Mouse (Mus musculus) bone marrow, adult 2 months (tissue): Measurements from ENCODE around the gene Apln. TPM values are rescaled to one million over a fixed set of nuclear protein-coding genes. Genes with fewer than 3 reads are reported as not detected.

ENCODE experiments used
- H3K27ac ChIP-seq: fragments of 200-500 bp; 2 replicates; pipeline ENCODE4 v1.5.1; 2012; ENCODE audit warnings: low read depth, mild to moderate bottlenecking, control low read depth, inconsistent platforms, low read length; ENCODE audit not compliant: control insufficient read depth, poor library complexity, insufficient read depth
- H3K4me1 ChIP-seq: fragments of 200-500 bp; 2 replicates; pipeline ENCODE4 v1.6.1; 2011; ENCODE audit warnings: low read length; ENCODE audit not compliant: control insufficient read depth, insufficient read depth
- H3K4me3 ChIP-seq: fragments of 200-500 bp; replicated peaks from 2 replicates; pipeline ENCODE3; 2011; ENCODE audit warnings: mild to moderate bottlenecking, low read depth, low read length, control low read depth; ENCODE audit not compliant: control insufficient read depth
- CTCF ChIP-seq: fragments of 200-500 bp; IDR thresholded peaks from 2 replicates; pipeline ENCODE4 v1.5.1; 2011; ENCODE audit warnings: low read length, control low read depth; ENCODE audit not compliant: control insufficient read depth, insufficient read depth
- POLR2A ChIP-seq: fragments of 200-500 bp; IDR thresholded peaks from 2 replicates; pipeline ENCODE4 v1.6.1; 2011; ENCODE audit warnings: low read depth, mild to moderate bottlenecking, control low read depth, low read length, borderline replicate concordance; ENCODE audit not compliant: control insufficient read depth
- WGBS: fragments of 180-500 bp; shearing (Covaris S2); methylation state at CpG from one replicate; pipeline ENCODE4 v1.1.7; 2018; 5-methylcytosine and 5-hydroxymethylcytosine counted together
- polyA plus RNA-seq: library from polyadenylated mRNA; stranded (reverse); fragments of >200 nt; gene quantifications from 2 replicates; pipeline ENCODE4 v1.2.4, GENCODE M21; 2011; ENCODE audit warnings: low replicate concordance; ENCODE audit not compliant: missing spikeins, insufficient read depth, insufficient read length

The Apln gene
- polyA plus RNA-seq, 1 experiment: not detected

GRCm38 (mm10) chrX:48062481-48062880 lies 27.8 kb upstream of the Apln start:
- Histone ChIP-seq H3K4me1 (no peaks in the 10 kb centered on the region), H3K4me3 (no peak overlapping the region), H3K27ac (no peak overlapping the region)
- WGBS: 88% methylated on average over 4 of the region's 4 CpGs
- TF ChIP-seq POLR2A (no peak), CTCF (no peak)

GRCm38 (mm10) chrX:48054186-48055015 lies 19.7 kb upstream of the Apln start:
- Histone ChIP-seq H3K4me3 (peak overlapping the region; percentile 75), H3K27ac (peak overlapping the region; percentile 27; the same call in 1 of the 2 replicates), H3K4me1 (no peaks in the 10 kb centered on the region)
- TF ChIP-seq POLR2A (no peak), CTCF (no peak)
- WGBS: 18% methylated on average over 31 of the region's 31 CpGs

- TF ChIP-seq POLR2A (no peak), CTCF (no peak)
- Histone ChIP-seq H3K4me1 (no peaks in the 10 kb centered on the region), H3K4me3 (no peak overlapping the region), H3K27ac (no peak overlapping the region)
- WGBS: 50% methylated on average over 3 of the region's 3 CpGs
Observed at GRCm38 (mm10) chrX:48053743-48054142, 19.1 kb upstream of the Apln start.

GRCm38 (mm10) chrX:48046315-48046714 lies 11.7 kb upstream of the Apln start:
- Histone ChIP-seq H3K27ac (no peak overlapping the region), H3K4me3 (no peak overlapping the region), H3K4me1 (no peaks in the 10 kb centered on the region)
- WGBS: 86% methylated on average over 2 of the region's 2 CpGs
- TF ChIP-seq POLR2A: no peak
- TF ChIP-seq CTCF: no peak

GRCm38 (mm10) chrX:48044261-48044660 lies 9.6 kb upstream of the Apln start:
- no peak for TF ChIP-seq POLR2A
- TF ChIP-seq CTCF: no peak
- Histone ChIP-seq H3K4me1 (no peaks in the 10 kb centered on the region), H3K4me3 (no peak overlapping the region), H3K27ac (no peak overlapping the region)
- WGBS: 73% methylated on average over 1 of the region's 1 CpGs

- Histone ChIP-seq H3K27ac (no peak overlapping the region), H3K4me1 (no peaks in the 10 kb centered on the region), H3K4me3 (no peak overlapping the region)
- WGBS: 37% methylated on average over 4 of the region's 4 CpGs
- TF ChIP-seq CTCF (no peak), POLR2A (no peak)
Observed at GRCm38 (mm10) chrX:48042748-48043147, 8.1 kb upstream of the Apln start.

- Histone ChIP-seq H3K4me1 (no peaks in the 10 kb centered on the region), H3K4me3 (no peak overlapping the region), H3K27ac (no peak overlapping the region)
- WGBS: 73% methylated on average over 3 of the region's 3 CpGs
- no peak for TF ChIP-seq CTCF
- TF ChIP-seq POLR2A: no peak
Observed at GRCm38 (mm10) chrX:48040379-48040778, 5.7 kb upstream of the Apln start.

- WGBS: 31% methylated on average over 11 of the region's 11 CpGs
- Histone ChIP-seq H3K27ac (no peak overlapping the region), H3K4me1 (no peaks in the 10 kb centered on the region), H3K4me3 (no peak overlapping the region)
- TF ChIP-seq CTCF (no peak), POLR2A (no peak)
Observed at GRCm38 (mm10) chrX:48033766-48034143, 898 bp downstream of the Apln start.

- 51% methylated on average over 3 of the region's 3 CpGs for WGBS
- TF ChIP-seq POLR2A (no peak), CTCF (no peak)
- H3K27ac ChIP-seq: no peak overlapping the region
Observed at GRCm38 (mm10) chrX:48033024-48033423, 1.6 kb downstream of the Apln start.

More at GRCm38 (mm10) chrX:48033024-48033423, 1.6 kb downstream of the Apln start:
- Histone ChIP-seq H3K4me3 (no peak overlapping the region), H3K4me1 (no peaks in the 10 kb centered on the region)
